Mouse (Mus musculus) limb, embryonic 13.5 days (tissue): ENCODE measurements at regions not wholly inside any gene's neighbourhood (a gene's known extent, or its start where the extent isn't known, plus 50 kb on each side); places are given as distances from the start of the nearest gene placed in this dataset.
"Not testable (repeated sequence)": the region's sequence is repeated elsewhere in the genome, so short reads cannot be mapped to it uniquely, and the experiment has no call there.

Experiments used
- ATAC-seq: fragments of 200-750 bp; cut with Nextera tagmentation; 2 replicates; pipeline ENCODE4 v1.8.0; 2017; ENCODE audit warnings: low read depth, moderate number of reproducible peaks, moderate TSS enrichment; ENCODE audit not compliant: low FRiP score
- H3K27ac ChIP-seq: fragments of 300-500 bp; sonication (generic); 2 replicates; pipeline ENCODE4 v1.5.1; 2015; ENCODE audit warnings: inconsistent platforms, mild to moderate bottlenecking, moderate library complexity
- H3K27me3 ChIP-seq: fragments of 300-500 bp; sonication (generic); 2 replicates; pipeline ENCODE4 v1.6.1; 2015; ENCODE audit warnings: mild to moderate bottlenecking, inconsistent platforms
- H3K36me3 ChIP-seq: fragments of 300-500 bp; sonication (generic); 2 replicates; pipeline ENCODE4 v1.6.1; 2015; ENCODE audit warnings: inconsistent platforms, mild to moderate bottlenecking, moderate library complexity
- H3K4me1 ChIP-seq: fragments of 300-500 bp; sonication (generic); 2 replicates; pipeline ENCODE4 v1.6.1; 2015; ENCODE audit warnings: inconsistent platforms
- H3K4me2 ChIP-seq: fragments of 300-500 bp; sonication (generic); replicated peaks from 2 replicates; pipeline ENCODE4 v1.6.1; 2015; ENCODE audit warnings: inconsistent platforms, mild to moderate bottlenecking, moderate library complexity
- H3K4me3 ChIP-seq: fragments of 300-500 bp; sonication (generic); 2 replicates; pipeline ENCODE4 v1.5.1; 2015; ENCODE audit warnings: moderate library complexity, mild to moderate bottlenecking, inconsistent platforms
- H3K9ac ChIP-seq: fragments of 300-500 bp; sonication (generic); 2 replicates; pipeline ENCODE4 v1.6.1; 2015; ENCODE audit warnings: mild to moderate bottlenecking, inconsistent platforms
- H3K9me3 ChIP-seq: fragments of 300-500 bp; sonication (generic); 2 replicates; pipeline ENCODE4 v1.6.1; 2016; ENCODE audit warnings: inconsistent platforms
- WGBS: fragments of 180-500 bp; shearing (Covaris S2); methylation state at CpG from one replicate; pipeline ENCODE4 v1.1.7; 2015; 5-methylcytosine and 5-hydroxymethylcytosine counted together

- H3K4me3 ChIP-seq: no peak overlapping the region
- H3K27ac ChIP-seq: no peak overlapping the region
- no peak for ATAC-seq
- H3K27me3 ChIP-seq: no peaks in the 10 kb centered on the region
- H3K4me2 ChIP-seq: no peak overlapping the region
- no peaks in the 10 kb centered on the region for H3K36me3 ChIP-seq
- H3K9me3 ChIP-seq: no peaks in the 10 kb centered on the region
- WGBS: 12% methylated on average over 4 of the region's 4 CpGs
- H3K4me1 ChIP-seq: peaks cover 1% of the 10 kb centered on the region
- no peak overlapping the region for H3K9ac ChIP-seq
Measured at GRCm38 (mm10) chr4:5590531-5590930, 797.4 kb upstream of the Impad1 start.

GRCm38 (mm10) chr4:5587465-5587864 is 794.3 kb upstream of the Impad1 start:
- Histone ChIP-seq H3K4me1 (peaks cover 18% of the 10 kb centered on the region), H3K27ac (no peak overlapping the region), H3K9me3 (no peaks in the 10 kb centered on the region), H3K4me3 (no peak overlapping the region), H3K9ac (no peak overlapping the region), H3K27me3 (no peaks in the 10 kb centered on the region), H3K4me2 (no peak overlapping the region), H3K36me3 (no peaks in the 10 kb centered on the region)
- 90% methylated on average over 4 of the region's 4 CpGs for WGBS
- no peak for ATAC-seq

- H3K4me2 ChIP-seq: no peak overlapping the region
- H3K27ac ChIP-seq: no peak overlapping the region
- H3K9me3 ChIP-seq: no peaks in the 10 kb centered on the region
- peaks cover 18% of the 10 kb centered on the region for H3K4me1 ChIP-seq
- H3K4me3 ChIP-seq: no peak overlapping the region
- WGBS: 26% methylated on average over 4 of the region's 4 CpGs
- H3K27me3 ChIP-seq: no peaks in the 10 kb centered on the region
- peak; percentile 75 for ATAC-seq
- H3K9ac ChIP-seq: no peak overlapping the region
- H3K36me3 ChIP-seq: no peaks in the 10 kb centered on the region
Measured at GRCm38 (mm10) chr4:5585205-5585604, 792.0 kb upstream of the Impad1 start.

GRCm38 (mm10) chr4:5583989-5584677 is 791.0 kb upstream of the Impad1 start:
- H3K36me3 ChIP-seq: no peaks in the 10 kb centered on the region
- H3K9ac ChIP-seq: no peak overlapping the region
- ATAC-seq: peak; percentile 92
- H3K4me3 ChIP-seq: no peak overlapping the region
- H3K4me1 ChIP-seq: peaks cover 18% of the 10 kb centered on the region
- H3K9me3 ChIP-seq: no peaks in the 10 kb centered on the region
- H3K27me3 ChIP-seq: no peaks in the 10 kb centered on the region
- no peak overlapping the region for H3K4me2 ChIP-seq
- no peak overlapping the region for H3K27ac ChIP-seq
- 35% methylated on average over 6 of the region's 6 CpGs for WGBS

- Histone ChIP-seq H3K27ac (no peak overlapping the region), H3K36me3 (no peaks in the 10 kb centered on the region), H3K4me3 (no peak overlapping the region), H3K9ac (no peak overlapping the region), H3K4me1 (no peaks in the 10 kb centered on the region), H3K9me3 (no peaks in the 10 kb centered on the region), H3K27me3 (no peaks in the 10 kb centered on the region), H3K4me2 (no peak overlapping the region)
- no peak for ATAC-seq
Measured at GRCm38 (mm10) chr4:5568076-5568475, 774.9 kb upstream of the Impad1 start.

- no peaks in the 10 kb centered on the region for H3K9me3 ChIP-seq
- H3K4me2 ChIP-seq: no peak overlapping the region
- no peaks in the 10 kb centered on the region for H3K36me3 ChIP-seq
- 36% methylated on average over 3 of the region's 3 CpGs for WGBS
- no peak overlapping the region for H3K9ac ChIP-seq
- H3K4me1 ChIP-seq: no peaks in the 10 kb centered on the region
- H3K4me3 ChIP-seq: no peak overlapping the region
- no peaks in the 10 kb centered on the region for H3K27me3 ChIP-seq
- H3K27ac ChIP-seq: no peak overlapping the region
- ATAC-seq: peak; percentile 74
Measured at GRCm38 (mm10) chr4:5560001-5560657, 767.0 kb upstream of the Impad1 start.

GRCm38 (mm10) chr4:5540155-5540554 is 747.0 kb upstream of the Impad1 start:
- Histone ChIP-seq H3K36me3 (no peaks in the 10 kb centered on the region), H3K9me3 (no peaks in the 10 kb centered on the region), H3K4me1 (no peaks in the 10 kb centered on the region), H3K27ac (no peak overlapping the region), H3K4me2 (no peak overlapping the region), H3K27me3 (no peaks in the 10 kb centered on the region), H3K9ac (no peak overlapping the region), H3K4me3 (no peak overlapping the region)
- ATAC-seq: no peak
- 80% methylated on average over 3 of the region's 3 CpGs for WGBS

GRCm38 (mm10) chr4:5530416-5530815 is 737.3 kb upstream of the Impad1 start:
- Histone ChIP-seq H3K4me3 (no peak overlapping the region), H3K27ac (no peak overlapping the region), H3K4me1 (no peaks in the 10 kb centered on the region), H3K36me3 (no peaks in the 10 kb centered on the region), H3K4me2 (no peak overlapping the region), H3K27me3 (no peaks in the 10 kb centered on the region), H3K9me3 (no peaks in the 10 kb centered on the region), H3K9ac (no peak overlapping the region)
- ATAC-seq: no peak
- 37% methylated on average over 4 of the region's 4 CpGs for WGBS

- Histone ChIP-seq H3K36me3 (no peaks in the 10 kb centered on the region), H3K4me3 (no peak overlapping the region), H3K27ac (no peak overlapping the region), H3K9ac (no peak overlapping the region), H3K4me1 (no peaks in the 10 kb centered on the region), H3K27me3 (no peaks in the 10 kb centered on the region), H3K4me2 (no peak overlapping the region), H3K9me3 (no peaks in the 10 kb centered on the region)
- WGBS: 71% methylated on average over 2 of the region's 2 CpGs
- ATAC-seq: no peak
Measured at GRCm38 (mm10) chr4:5518522-5518921, 725.4 kb upstream of the Impad1 start.

- not testable (repeated sequence) for H3K9me3 ChIP-seq, H3K4me1 ChIP-seq
- 78% methylated on average over 6 of the region's 6 CpGs for WGBS
Measured at GRCm38 (mm10) chr4:5515426-5515825, 722.3 kb upstream of the Impad1 start.

GRCm38 (mm10) chr4:5511743-5512142 is 718.6 kb upstream of the Impad1 start:
- no peaks in the 10 kb centered on the region for H3K36me3 ChIP-seq
- no peak overlapping the region for H3K4me2 ChIP-seq
- no peaks in the 10 kb centered on the region for H3K9me3 ChIP-seq
- no peak overlapping the region for H3K4me3 ChIP-seq
- H3K27ac ChIP-seq: no peak overlapping the region
- H3K27me3 ChIP-seq: no peaks in the 10 kb centered on the region
- H3K4me1 ChIP-seq: no peaks in the 10 kb centered on the region
- no peak overlapping the region for H3K9ac ChIP-seq
- ATAC-seq: no peak

More at GRCm38 (mm10) chr4:5515426-5515825, 722.3 kb upstream of the Impad1 start:
- not testable (repeated sequence) for H3K4me2 ChIP-seq, H3K27me3 ChIP-seq, H3K4me3 ChIP-seq, H3K36me3 ChIP-seq, ATAC-seq, H3K27ac ChIP-seq, H3K9ac ChIP-seq

- Histone ChIP-seq H3K4me2 (no peak overlapping the region), H3K9ac (no peak overlapping the region), H3K36me3 (no peaks in the 10 kb centered on the region), H3K4me3 (no peak overlapping the region), H3K9me3 (no peaks in the 10 kb centered on the region), H3K4me1 (no peaks in the 10 kb centered on the region), H3K27ac (no peak overlapping the region), H3K27me3 (no peaks in the 10 kb centered on the region)
- ATAC-seq: no peak
- 81% methylated on average over 5 of the region's 5 CpGs for WGBS
Measured at GRCm38 (mm10) chr4:5509398-5509797, 716.2 kb upstream of the Impad1 start.

- 35% methylated on average over 1 of the region's 1 CpGs for WGBS
- peak; percentile 3; the same call in 1 of the 2 replicates for ATAC-seq
- no peaks in the 10 kb centered on the region for H3K9me3 ChIP-seq
- no peak overlapping the region for H3K4me2 ChIP-seq
- H3K4me3 ChIP-seq: no peak overlapping the region
- H3K36me3 ChIP-seq: no peaks in the 10 kb centered on the region
- no peaks in the 10 kb centered on the region for H3K27me3 ChIP-seq
- H3K9ac ChIP-seq: no peak overlapping the region
- no peak overlapping the region for H3K27ac ChIP-seq
- H3K4me1 ChIP-seq: 0 out of 2 replicates have a peak, but pooled peaks cover 4% of the 10 kb centered on the region
Measured at GRCm38 (mm10) chr4:5495012-5495411, 701.9 kb upstream of the Impad1 start.
